In genomic region chr7:139332791-139333190, GRCm38 (mm10) we compare ENCODE assay signal across 16 mouse cellular contexts. TPM values are rescaled to one million over a fixed set of nuclear protein-coding genes. Genes with fewer than 3 reads are reported as not detected.
DNase-seq lines count a peak whose midpoint lies in the region.
"Had no signal": no experiment of that assay in that cellular context is flagged by ENCODE, and none has a peak within 500 bp of the region (broad histone marks: within the 10 kb centered on the region; RNA-seq: fewer than 3 reads in every experiment).

No protein-coding gene starts in this region.

- DNase-seq in adrenal gland, postnatal 14 days = peak; percentile 54
- DNase-seq in adrenal gland, adult 2 months = no peak
- peak; percentile 34 for DNase-seq in gastrocnemius, postnatal 10 days
- DNase-seq in gastrocnemius, postnatal 25 days = no peak
- DNase-seq in kidney, postnatal 4 days = peak; percentile 29 to 52
- no peak for DNase-seq in kidney, adult 11 months
- peak; percentile 26 for DNase-seq in urinary bladder, postnatal 14 days (ENCODE audit: low spot score)
- DNase-seq in urinary bladder, postnatal 10 days (ENCODE audit: low spot score) = no peak
- DNase-seq: cerebellum, adult 11 months; forebrain, postnatal 0 days; heart, adult 11 months; kidney, adult 18-20 months; layer of hippocampus, adult 9-11 months; liver, embryonic 13.5 days; midbrain, embryonic 14.5 days; right cerebral cortex, postnatal 25 days had no signal

RNA-seq across cellular contexts. Expression of gene Inpp5a, which starts 56.1 kb away (rescaled TPM):
- 60.1 and 60.3 TPM in 2 replicates for total RNA-seq in adrenal gland, postnatal 14 days (2021)
- 100 to 1,000 TPM in 1 of 2 experiments, 10 to 100 TPM in 1; 89.7 to 103 TPM for total RNA-seq in adrenal gland, adult 2 months (2021)
- 41.5 and 46.2 TPM in 2 replicates for polyA plus RNA-seq in adrenal gland, adult 2 months (2012; rRNA removed)
- 10 to 100 TPM; 52.5 to 53.3 TPM for total RNA-seq in gastrocnemius, postnatal 10 days (2021)
- total RNA-seq in gastrocnemius, postnatal 25 days (2021) = 10 to 100 TPM; 59.6 to 69.6 TPM

Comparison
In these comparisons a context has a peak if more than half of its experiments do, and no peak if none do; other contexts are left out.
1. DNase-seq: peak in adrenal gland, postnatal 14 days (single experiment), gastrocnemius, postnatal 10 days (single experiment), kidney, postnatal 4 days (2 of 2) and urinary bladder, postnatal 14 days (single experiment); none in adrenal gland, adult 2 months (single experiment), gastrocnemius, postnatal 25 days (single experiment), kidney, adult 11 months (single experiment) and urinary bladder, postnatal 10 days (single experiment).